Mouse (Mus musculus) ES-E14 (cell line): ENCODE results near the gene Tbccd1.

Source experiments
- CHD2 ChIP-seq: IDR thresholded peaks from 2 replicates; pipeline ENCODE4 v1.6.1; 2014; ENCODE audit warnings: mild to moderate bottlenecking, low read depth, low read length, inconsistent platforms
- ZC3H11A ChIP-seq: IDR thresholded peaks from 2 replicates; pipeline ENCODE4 v1.6.1; 2012; ENCODE audit warnings: low read depth, mild to moderate bottlenecking, inconsistent platforms, low read length, borderline replicate concordance
- ZNF384 ChIP-seq: IDR thresholded peaks from 2 replicates; pipeline ENCODE4 v1.6.1; 2012; ENCODE audit warnings: low read depth, low read length, inconsistent platforms

DNA sequence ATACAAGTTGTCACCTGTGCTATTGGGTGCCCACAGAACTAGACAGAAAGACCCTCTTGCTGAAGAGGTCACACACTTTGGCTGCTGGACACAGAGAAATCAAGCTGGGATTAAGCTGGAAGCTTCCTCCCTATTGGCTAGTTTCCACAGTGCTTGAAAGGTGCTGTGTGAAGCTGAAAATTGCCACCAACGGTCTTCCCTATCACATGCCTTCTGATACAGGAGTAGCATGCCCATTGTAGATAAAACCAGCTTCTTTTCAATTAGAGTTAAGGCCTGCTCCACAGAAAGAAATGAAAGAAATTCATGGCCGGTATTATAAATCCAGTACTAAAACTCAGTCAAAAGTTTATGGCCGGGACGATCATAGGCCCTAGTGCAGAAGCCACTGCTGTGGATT, 4.8 kb downstream of the Tbccd1 start:
- TF ChIP-seq ZNF384 (no peak), ZC3H11A (no peak), CHD2 (no peak)
